Mouse (Mus musculus) CH12.LX (cell line): ENCODE measurements at regions not wholly inside any gene's neighbourhood (a gene's known extent, or its start where the extent isn't known, plus 50 kb on each side); places are given as distances from the start of the nearest gene placed in this dataset.

ENCODE experiments used
- DNase-seq: peaks from one replicate; pipeline ENCODE4 v3.0.0-alpha.2; 2013; ENCODE audit errors: extremely low read depth
- H3K27ac ChIP-seq: 2 replicates; pipeline ENCODE4 v1.5.1; 2012; ENCODE audit warnings: low read depth, mild to moderate bottlenecking, control low read depth, moderate library complexity; ENCODE audit not compliant: insufficient read depth
- H3K27me3 ChIP-seq: replicated peaks from 2 replicates; pipeline ENCODE3; 2012; ENCODE audit warnings: inconsistent platforms
- H3K36me3 ChIP-seq, 2 experiments: replicated peaks in 1 of 2; 2 replicates each; pipeline versions ENCODE3 to v1.6.1; 2012; ENCODE audit warnings: inconsistent platforms in 1 of 2, low read length in 1 of 2, mild to moderate bottlenecking in 1 of 2, mixed read lengths in 1 of 2, moderate library complexity in 1 of 2; ENCODE audit not compliant: control insufficient read depth in 1 of 2, insufficient read depth in 1 of 2
- H3K4me1 ChIP-seq, 2 experiments: 2 replicates each; pipeline ENCODE4 v1.6.1; 2012; ENCODE audit warnings: inconsistent platforms in 1 of 2, moderate library complexity in 1 of 2; ENCODE audit not compliant: insufficient read depth in 2 of 2, control insufficient read depth in 1 of 2
- H3K4me2 ChIP-seq: 2 replicates; pipeline ENCODE4 v1.6.1; 2012; ENCODE audit warnings: low read depth, mild to moderate bottlenecking, control low read depth; ENCODE audit not compliant: poor library complexity, insufficient read depth, severe bottlenecking
- H3K4me3 ChIP-seq, 3 experiments: fragments of 150-350 bp in 1 of 3; sonication (generic) in 1 of 3; replicated peaks in 1 of 3; 2 replicates each; pipeline versions ENCODE3 to v1.5.1; 2011 to 2012; ENCODE audit warnings: low read depth in 2 of 3, low read length in 2 of 3, mild to moderate bottlenecking in 2 of 3, moderate library complexity in 2 of 3, control low read depth in 1 of 3, improper control_type of control experiment in 1 of 3, inconsistent platforms in 1 of 3, mixed read lengths in 1 of 3; ENCODE audit not compliant: poor library complexity in 1 of 3
- H3K79me2 ChIP-seq: replicated peaks from 2 replicates; pipeline ENCODE4 v1.6.1; 2012; ENCODE audit warnings: mild to moderate bottlenecking, moderate library complexity; ENCODE audit not compliant: control insufficient read depth, poor library complexity, insufficient read depth, severe bottlenecking; ENCODE audit errors: extremely low read depth
- H3K9ac ChIP-seq: 2 replicates; pipeline ENCODE4 v1.6.1; 2012; ENCODE audit warnings: low read depth, mild to moderate bottlenecking, control low read depth, moderate library complexity; ENCODE audit not compliant: insufficient read depth
- H3K9me3 ChIP-seq: replicated peaks from 2 replicates; pipeline ENCODE3; 2012; ENCODE audit warnings: low read length, inconsistent platforms, mixed read lengths
- CHD2 ChIP-seq: IDR thresholded peaks from 2 replicates; pipeline ENCODE4 v1.6.1; 2011; ENCODE audit warnings: low read length, improper control_type of control experiment
- E2F4 ChIP-seq: IDR thresholded peaks from 2 replicates; pipeline ENCODE4 v1.6.1; 2011; ENCODE audit warnings: low read depth, low read length, improper control_type of control experiment; ENCODE audit not compliant: insufficient replicate concordance
- ELF1 ChIP-seq: IDR thresholded peaks from 2 replicates; pipeline ENCODE4 v1.6.1; 2014; ENCODE audit warnings: low read depth, mild to moderate bottlenecking, inconsistent platforms, low read length, improper control_type of control experiment
- EP300 ChIP-seq: IDR thresholded peaks from 2 replicates; pipeline ENCODE4 v1.6.1; 2011; ENCODE audit warnings: low read length, improper control_type of control experiment
- HCFC1 ChIP-seq: IDR thresholded peaks from 2 replicates; pipeline ENCODE4 v1.6.1; 2012; ENCODE audit warnings: low read depth, mild to moderate bottlenecking, inconsistent platforms, low read length, improper control_type of control experiment
- IRF4 ChIP-seq: IDR thresholded peaks from 2 replicates; pipeline ENCODE4 v1.6.1; 2014; ENCODE audit warnings: low read depth, mild to moderate bottlenecking, inconsistent platforms, low read length, improper control_type of control experiment
- JUN ChIP-seq: IDR thresholded peaks from 2 replicates; pipeline ENCODE4 v1.6.1; 2011; ENCODE audit warnings: low read depth, mild to moderate bottlenecking, low read length, improper control_type of control experiment, moderate library complexity; ENCODE audit not compliant: insufficient read depth
- KAT2A ChIP-seq: IDR thresholded peaks from 2 replicates; pipeline ENCODE4 v1.6.1; 2012; ENCODE audit warnings: low read length, improper control_type of control experiment, inconsistent platforms; ENCODE audit not compliant: insufficient replicate concordance
- MAFK ChIP-seq: IDR thresholded peaks from 2 replicates; pipeline ENCODE4 v1.6.1; 2011; ENCODE audit warnings: low read length, improper control_type of control experiment; ENCODE audit not compliant: insufficient replicate concordance
- MEF2A ChIP-seq: IDR thresholded peaks from 2 replicates; pipeline ENCODE4 v1.6.1; 2014; ENCODE audit warnings: low read depth, mild to moderate bottlenecking, inconsistent platforms, low read length, improper control_type of control experiment, borderline replicate concordance
- POLR2AphosphoS2 ChIP-seq: IDR thresholded peaks from 2 replicates; pipeline ENCODE4 v1.6.1; 2011; ENCODE audit warnings: low read depth, low read length, improper control_type of control experiment
- RAD21 ChIP-seq: IDR thresholded peaks from 2 replicates; pipeline ENCODE4 v1.6.1; 2011; ENCODE audit warnings: low read depth, mild to moderate bottlenecking, low read length, improper control_type of control experiment, moderate library complexity
- SMC3 ChIP-seq: IDR thresholded peaks from 2 replicates; pipeline ENCODE4 v1.6.1; 2011; ENCODE audit warnings: low read depth, low read length, improper control_type of control experiment
- TBP ChIP-seq: conservative IDR thresholded peaks from 2 replicates; pipeline ENCODE4 v1.6.1; 2011; ENCODE audit warnings: low read depth, low read length, improper control_type of control experiment
- UBTF ChIP-seq: IDR thresholded peaks from 2 replicates; pipeline ENCODE4 v1.6.1; 2012; ENCODE audit warnings: low read depth, mild to moderate bottlenecking, inconsistent platforms, low read length, improper control_type of control experiment, moderate library complexity
- USF1 ChIP-seq: IDR thresholded peaks from 2 replicates; pipeline ENCODE4 v1.6.1; 2014; ENCODE audit warnings: low read depth, mild to moderate bottlenecking, inconsistent platforms, low read length, improper control_type of control experiment
- ZKSCAN1 ChIP-seq: IDR thresholded peaks from 2 replicates; pipeline ENCODE4 v1.6.1; 2012; ENCODE audit warnings: low read depth, inconsistent platforms, low read length, improper control_type of control experiment, borderline replicate concordance
- ZNF384 ChIP-seq: IDR thresholded peaks from 2 replicates; pipeline ENCODE4 v1.6.1; 2012; ENCODE audit warnings: low read depth, low read length, improper control_type of control experiment, inconsistent platforms
- dilution Hi-C: fragments of 300-500 bp; cut with MboI; formaldehyde crosslinking; loops from 2 replicates; pipeline ENCODE4 v1.14.3; 2020; ENCODE audit warnings: low sequenced_read_pairs; ENCODE audit not compliant: extremely low pct_unique_long_range_greater_than_20kb, extremely low pct_ligation_motif_present
- in situ Hi-C: fragments of 300-500 bp; cut with MboI; formaldehyde crosslinking; loops from 3 replicates; pipeline ENCODE4 v1.14.3; 2019; ENCODE audit warnings: low sequenced_read_pairs, low pct_ligation_motif_present, low pct_unique_long_range_greater_than_20kb, mixed read lengths

- Histone ChIP-seq H3K36me3 (no peaks in the 10 kb centered on the region), H3K27me3 (no peaks in the 10 kb centered on the region)
- TF ChIP-seq JUN = no peak
- no peak for TF ChIP-seq IRF4
- TF ChIP-seq E2F4 = no peak
- no peak for TF ChIP-seq MAFK
- TF ChIP-seq CHD2 = no peak
- no peak for TF ChIP-seq RAD21
- no peak for TF ChIP-seq EP300
- TF ChIP-seq USF1 = no peak
- no peak for TF ChIP-seq POLR2AphosphoS2
- no peak for TF ChIP-seq SMC3
- no peak for TF ChIP-seq KAT2A
- TF ChIP-seq ELF1 = no peak
- TF ChIP-seq HCFC1 = no peak
- TF ChIP-seq MEF2A = no peak
- TF ChIP-seq, all 38 proteins: peak for 0
- H3K4me1 ChIP-seq = no peaks in the 10 kb centered on the region
- dilution Hi-C loops (no loop called here), in situ Hi-C loops (no loop called here)
- H3K27ac ChIP-seq = no peak overlapping the region
- no peak overlapping the region for H3K4me2 ChIP-seq
- H3K79me2 ChIP-seq = no peaks in the 10 kb centered on the region
- no peak overlapping the region for H3K9ac ChIP-seq
- H3K4me3 ChIP-seq = no peak overlapping the region
- DNase-seq = no peak
- peaks cover 35% of the 10 kb centered on the region for H3K9me3 ChIP-seq
These were observed 572.6 kb upstream of the Robo2 start for GRCm38 (mm10) chr16:74984207-74984606.

- TF ChIP-seq UBTF (no peak), ZNF384 (no peak), ZKSCAN1 (no peak), EP300 (no peak), TBP (no peak), KAT2A (no peak), MEF2A (no peak)
- no peak overlapping the region for H3K4me3 ChIP-seq
- in situ Hi-C loops = no loop called here
- DNase-seq = no peak
- dilution Hi-C loops = no loop called here
- H3K9ac ChIP-seq = no peak overlapping the region
- H3K27me3 ChIP-seq = no peaks in the 10 kb centered on the region
- peaks cover 37% of the 10 kb centered on the region for H3K9me3 ChIP-seq
- no peak overlapping the region for H3K27ac ChIP-seq
- no peaks in the 10 kb centered on the region for H3K4me1 ChIP-seq
- no peaks in the 10 kb centered on the region for H3K36me3 ChIP-seq
- no peak overlapping the region for H3K4me2 ChIP-seq
- H3K79me2 ChIP-seq = no peaks in the 10 kb centered on the region
These were observed 554.5 kb upstream of the Robo2 start for GRCm38 (mm10) chr16:74966099-74966498.
